Mouse (Mus musculus) kidney, postnatal 10 days (tissue): ENCODE measurements around the gene Ccdc36.
A peak's percentile ranks its signal among the peaks of the same experiment; 100 is the strongest.

Experiments used
- DNase-seq: peaks from one replicate; pipeline ENCODE4 v3.0.0; 2021; ENCODE audit warnings: mixed read lengths

Gene Ccdc36

GRCm38 (mm10) chr9:108428384-108428783 is at the start of gene Ccdc36:
TSS of gene Ccdc36 (minus strand) at chr9:108428484.
- no peak for DNase-seq

- DNase-seq: no peak
Measured at GRCm38 (mm10) chr9:108474528-108474927, 46.2 kb upstream of the Ccdc36 start.

DNA sequence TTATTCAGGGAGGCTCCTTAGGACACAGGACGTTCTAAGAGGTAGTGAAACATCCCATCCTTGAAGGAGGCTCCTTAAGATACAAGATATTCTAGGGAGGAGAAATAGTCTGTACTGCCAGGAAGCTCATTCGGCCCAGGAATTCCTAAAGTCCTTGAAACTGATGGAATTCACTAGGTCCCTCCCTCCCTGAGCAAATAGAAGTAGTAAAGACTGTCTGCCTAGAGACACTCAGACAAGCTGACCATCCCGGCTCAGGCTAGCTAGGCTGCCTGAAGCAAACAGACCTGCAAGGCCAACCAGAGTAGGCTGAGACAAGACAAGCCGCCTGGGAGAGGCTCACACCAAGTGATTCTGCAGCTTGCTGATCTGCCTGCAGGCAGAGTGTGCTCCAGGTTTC is 41.6 kb upstream of the Ccdc36 start:
- DNase-seq: no peak

DNA sequence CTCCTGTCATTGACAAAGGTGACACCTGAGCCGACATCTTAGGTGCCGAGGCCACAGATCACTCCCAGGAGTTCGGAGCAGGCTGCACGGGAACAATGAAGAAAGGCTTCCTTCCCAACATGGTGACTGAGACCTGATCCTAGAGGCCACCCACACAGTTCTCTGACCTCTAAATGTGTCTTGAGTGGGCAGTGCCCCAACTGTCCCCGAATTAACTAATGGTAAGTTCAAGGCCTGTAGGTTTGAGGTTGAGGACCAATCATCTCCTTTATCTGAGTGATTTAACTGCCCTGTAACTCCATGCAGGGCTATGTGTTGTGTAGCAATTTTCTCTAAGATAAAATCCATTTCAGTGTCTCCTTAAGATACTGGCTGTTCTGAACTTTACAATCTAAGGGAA is 41.1 kb upstream of the Ccdc36 start:
- no peak for DNase-seq

GRCm38 (mm10) chr9:108466219-108466618 is 37.9 kb upstream of the Ccdc36 start:
- DNase-seq: no peak

- no peak for DNase-seq
Measured at GRCm38 (mm10) chr9:108463713-108464112, 35.4 kb upstream of the Ccdc36 start.

DNA sequence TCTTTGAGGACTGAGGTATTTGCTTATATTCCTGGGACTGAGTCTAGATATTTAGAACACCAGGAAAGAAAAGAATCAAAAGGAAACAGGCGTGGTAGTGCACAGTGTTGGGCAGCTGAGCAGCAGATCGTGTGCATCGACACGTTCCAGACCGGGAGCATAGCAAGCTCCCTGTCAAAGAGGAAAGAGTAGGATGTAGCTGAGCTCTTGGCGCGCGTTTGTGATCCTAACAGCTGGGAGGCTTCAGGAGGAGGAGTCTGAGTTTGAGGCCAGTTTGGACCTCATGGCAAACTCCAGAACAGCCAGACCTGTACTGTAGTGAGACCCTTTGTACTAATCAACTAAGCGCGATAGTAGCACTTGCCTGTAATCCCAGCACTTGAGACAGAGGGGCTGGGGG is 33.9 kb upstream of the Ccdc36 start:
- peak; percentile 72 for DNase-seq

DNA sequence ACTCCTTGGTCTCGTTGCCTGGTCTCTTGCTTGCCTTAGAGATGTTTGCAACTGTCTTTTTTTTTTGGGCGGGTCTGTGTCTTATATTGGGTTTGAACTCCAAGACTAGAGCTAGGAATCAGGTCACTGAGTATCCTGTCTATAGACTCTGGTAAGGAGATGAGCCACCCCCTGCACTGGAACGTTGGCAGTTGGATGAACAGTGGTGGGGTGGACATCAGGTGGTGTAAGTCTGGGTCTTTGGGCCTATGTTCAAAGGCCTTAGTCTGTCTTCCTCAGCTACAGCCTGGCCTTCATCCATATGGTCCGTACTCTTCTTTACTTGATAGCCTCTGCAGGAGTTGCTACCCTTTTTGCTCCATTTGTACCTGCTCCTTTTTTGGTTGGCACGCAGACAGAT is 33.4 kb upstream of the Ccdc36 start:
- no peak for DNase-seq

GRCm38 (mm10) chr9:108461181-108461631 is 32.9 kb upstream of the Ccdc36 start, which contains the start of gene Klhdc8b:
TSS of gene Klhdc8b (minus strand) at chr9:108461581.
- DNase-seq: peak; percentile 55

DNA sequence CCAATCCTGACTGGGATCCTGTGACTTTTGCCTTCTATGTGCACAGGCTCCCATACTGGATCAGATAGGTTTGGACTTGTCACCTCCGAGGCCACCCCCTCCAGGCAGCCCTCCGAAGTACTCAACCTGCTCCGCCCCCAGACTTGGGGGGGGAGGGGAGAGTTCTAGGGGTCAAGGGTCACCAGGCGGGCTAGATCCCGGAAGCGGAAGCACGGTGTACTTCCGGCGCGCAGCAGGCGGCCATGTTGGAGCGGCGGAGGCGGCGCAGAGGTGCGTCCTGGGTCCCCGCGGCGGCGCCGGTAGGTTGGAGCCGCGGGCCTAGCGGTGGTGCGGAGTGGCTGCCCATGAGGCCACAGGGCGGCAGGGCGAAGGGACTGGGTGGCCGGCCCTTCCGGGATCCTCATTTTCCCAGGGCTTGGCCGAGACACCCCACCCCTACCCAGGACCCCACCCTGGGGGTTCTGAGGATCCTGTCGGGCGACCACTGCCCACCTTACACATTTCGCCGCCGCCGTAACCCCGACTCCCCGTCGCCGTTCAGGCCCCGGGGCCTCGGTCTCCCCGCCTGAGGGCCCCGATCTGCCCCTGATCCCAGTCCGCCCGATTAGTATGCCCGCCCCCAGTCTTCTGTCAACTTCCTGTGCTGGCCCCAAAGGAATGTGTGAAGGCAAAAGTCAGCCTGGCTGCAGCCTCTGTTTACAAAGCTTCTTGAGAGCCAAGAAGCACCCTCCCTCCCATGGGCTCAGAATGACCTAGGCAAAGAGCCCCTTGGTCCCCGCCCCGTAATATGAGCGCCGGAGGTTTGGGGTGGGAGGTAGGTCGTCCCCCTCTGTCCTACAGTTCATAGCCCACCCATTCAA is 32.3 kb upstream of the Ccdc36 start, which contains the start of gene Ccdc71:
TSS of gene Ccdc71 (plus strand) at position 209 of the 860 bp plus-strand sequence.
- DNase-seq: peak; percentile 92

DNA sequence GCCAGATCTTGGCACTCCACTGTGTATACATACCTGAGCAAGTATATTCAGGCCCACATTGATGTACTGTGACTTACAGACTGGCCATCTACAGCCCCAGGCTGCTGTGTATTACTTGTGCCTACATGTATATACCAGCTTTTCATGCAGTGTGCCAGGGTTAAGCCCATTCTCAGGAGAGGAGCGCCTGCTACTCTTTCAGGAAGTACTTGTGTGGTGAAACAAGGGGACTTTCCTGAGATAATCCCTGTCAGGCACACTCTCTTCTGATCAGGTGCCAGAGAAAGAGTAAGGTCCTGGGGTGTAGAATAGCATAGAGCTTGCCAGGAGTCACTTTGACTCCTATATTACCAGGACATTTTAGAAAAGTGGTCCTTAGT is 31.6 kb upstream of the Ccdc36 start:
- DNase-seq: no peak

- no peak for DNase-seq
Measured at GRCm38 (mm10) chr9:108456953-108457352, 28.7 kb upstream of the Ccdc36 start.

- DNase-seq: no peak
Measured at GRCm38 (mm10) chr9:108455747-108456571, 27.7 kb upstream of the Ccdc36 start.

- no peak for DNase-seq
Measured at GRCm38 (mm10) chr9:108454429-108454828, 26.1 kb upstream of the Ccdc36 start.

DNA sequence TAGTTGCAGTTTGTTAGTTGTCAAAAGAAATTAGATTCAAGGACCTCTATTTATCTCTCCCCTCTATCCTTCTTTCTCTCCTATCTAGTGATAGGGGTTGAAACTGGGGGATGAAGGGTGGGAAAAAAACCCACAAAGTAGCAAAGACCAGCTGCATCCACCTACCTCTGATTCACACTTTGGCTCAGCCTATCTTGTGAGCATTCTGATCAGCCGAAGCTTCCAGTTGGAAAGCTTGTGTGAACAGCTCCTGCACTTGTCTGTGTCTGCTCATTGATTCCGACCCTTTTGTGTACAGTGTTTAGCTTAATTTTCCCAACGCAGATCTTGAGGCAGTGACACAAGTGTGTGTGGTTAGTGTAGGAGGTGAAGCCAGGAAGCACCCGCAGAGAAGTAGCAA is 25.2 kb upstream of the Ccdc36 start:
- DNase-seq: no peak

- DNase-seq: no peak
Measured at GRCm38 (mm10) chr9:108452911-108453310, 24.6 kb upstream of the Ccdc36 start.

- peak; percentile 94 for DNase-seq
Measured at GRCm38 (mm10) chr9:108452291-108452906, 24.1 kb upstream of the Ccdc36 start.

- DNase-seq: no peak
Measured at GRCm38 (mm10) chr9:108451519-108452160, 23.4 kb upstream of the Ccdc36 start.

DNA sequence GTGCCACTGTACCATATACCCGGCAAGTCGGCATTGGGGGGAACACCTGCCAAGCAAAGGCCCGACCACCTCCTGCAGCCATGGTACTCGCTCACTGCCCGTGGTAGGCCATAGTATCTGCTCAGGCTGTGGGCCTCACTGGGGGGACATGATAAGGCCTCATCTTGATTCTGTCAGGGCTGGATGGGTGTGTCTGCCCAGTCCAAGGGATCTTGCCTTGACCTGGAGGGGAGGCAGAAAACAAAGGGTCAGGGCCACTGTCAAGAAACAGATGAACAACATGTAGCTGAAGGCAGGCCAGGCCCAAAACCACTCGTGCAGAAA is 22.8 kb upstream of the Ccdc36 start:
- no peak for DNase-seq

- DNase-seq: peak; percentile 76
Measured at GRCm38 (mm10) chr9:108450292-108451169, 22.2 kb upstream of the Ccdc36 start.

DNA sequence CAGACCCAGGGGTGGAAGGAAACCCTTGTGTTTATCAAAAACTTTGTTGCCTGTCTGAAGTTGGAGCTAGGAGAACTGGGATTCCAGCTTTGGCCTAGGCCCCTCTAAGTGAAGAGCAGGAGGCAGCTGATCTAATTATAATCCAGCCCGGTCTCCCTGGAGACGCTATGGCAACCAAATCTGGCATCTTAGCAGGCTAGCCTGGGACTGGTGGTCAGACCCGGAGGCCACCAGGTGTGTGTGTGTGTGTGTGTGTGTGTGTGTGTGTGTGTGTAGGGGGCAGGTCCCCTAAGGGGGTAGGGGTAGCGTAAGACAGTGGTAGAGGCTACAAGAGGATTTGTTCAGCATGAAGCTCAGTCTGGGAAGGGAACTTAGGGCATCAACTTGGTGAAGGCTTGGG is 21.6 kb upstream of the Ccdc36 start:
- peak; percentile 54 for DNase-seq

- peak; percentile 5 for DNase-seq
Measured at GRCm38 (mm10) chr9:108445125-108445524, 16.8 kb upstream of the Ccdc36 start.
